Mouse (Mus musculus): ENCODE measurements around the gene Lrguk. TPM values are rescaled to one million over a fixed set of nuclear protein-coding genes. Genes with fewer than 3 reads are reported as not detected.

Gene Lrguk
- polyA plus RNA-seq, 1 experiment from 2014 or later = 1.6 TPM

DNA sequence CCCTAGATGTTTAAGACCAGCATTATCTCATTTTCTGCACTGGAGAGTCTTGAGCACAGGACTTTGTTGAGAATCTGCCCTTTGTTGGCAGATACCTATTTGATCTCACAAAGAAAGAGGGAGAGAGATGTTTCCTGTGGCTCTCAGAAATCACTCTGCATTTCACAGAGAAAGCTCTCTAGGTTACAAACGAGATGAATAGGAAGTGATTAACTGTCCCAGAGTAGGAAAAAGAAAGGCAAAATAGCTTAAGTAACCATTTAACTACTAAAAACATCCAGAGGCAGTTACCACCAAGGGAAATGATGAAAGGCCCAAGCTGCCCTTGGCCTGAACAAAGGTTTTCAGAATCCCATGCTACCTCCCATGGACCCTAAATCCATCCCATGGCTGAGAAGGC, 26.2 kb upstream of the Lrguk start:
- no peak overlapping the region for H3K9ac ChIP-seq (ENCODE audit: low read depth, low read length)
- no peaks in the 10 kb centered on the region for H3K36me3 ChIP-seq (ENCODE audit: control insufficient read depth, insufficient read depth, low read length)
- WGBS = 19% methylated on average over 1 of the region's 1 CpGs
- no peaks in the 10 kb centered on the region for H3K9me3 ChIP-seq (ENCODE audit: control insufficient read depth, low read length)
- DNase-seq (ENCODE audit: low spot score) (no peak), ATAC-seq (ENCODE audit: low read depth) (no peak)
- no peak overlapping the region for H3K4me3 ChIP-seq (ENCODE audit: low read depth, low read length)
- no peaks in the 10 kb centered on the region for H3K27me3 ChIP-seq (replicated peaks; ENCODE audit: control insufficient read depth, insufficient read depth, low read length)
- H3K4me2 ChIP-seq (ENCODE audit: low read depth, low read length) = no peak overlapping the region
- no peaks in the 10 kb centered on the region for H3K4me1 ChIP-seq (ENCODE audit: control insufficient read depth, insufficient read depth, low read length)
- no peak overlapping the region for H3K27ac ChIP-seq (replicated peaks; ENCODE audit: low read depth, low read length)

DNA sequence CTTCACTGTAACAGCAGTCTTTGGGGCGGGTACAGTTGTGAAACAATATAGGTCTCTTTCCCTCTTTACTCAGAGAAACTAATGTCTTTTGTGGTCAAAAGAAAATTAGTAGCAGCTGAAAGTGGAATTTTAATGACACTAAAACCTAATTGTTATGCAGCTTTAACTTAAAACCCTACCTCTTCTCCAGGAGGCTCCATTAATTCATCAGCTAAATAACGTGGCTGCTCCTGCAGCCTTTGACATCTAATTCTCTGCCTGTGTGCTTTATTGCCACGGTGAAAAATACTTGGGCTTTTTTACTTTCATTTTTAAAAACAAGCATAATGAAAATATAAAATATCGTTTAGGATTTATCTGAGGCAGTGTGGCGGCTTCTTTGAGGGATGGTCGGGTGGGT, 15.8 kb upstream of the Lrguk start:
- H3K27ac ChIP-seq (replicated peaks; ENCODE audit: low read depth, low read length) = no peak overlapping the region
- no peaks in the 10 kb centered on the region for H3K4me1 ChIP-seq (ENCODE audit: control insufficient read depth, insufficient read depth, low read length)
- ATAC-seq (ENCODE audit: low read depth) (no peak), DNase-seq (ENCODE audit: low spot score) (no peak)
- 0 out of 2 replicates have a peak, but pooled peaks cover 2% of the 10 kb centered on the region for H3K9me3 ChIP-seq (ENCODE audit: control insufficient read depth, low read length)
- WGBS = 50% methylated on average over 6 of the region's 6 CpGs
- H3K4me2 ChIP-seq (ENCODE audit: low read depth, low read length) = peak overlapping the region; percentile 2; the same call in 1 of the 2 replicates
- H3K36me3 ChIP-seq (ENCODE audit: control insufficient read depth, insufficient read depth, low read length) = no peaks in the 10 kb centered on the region
- H3K27me3 ChIP-seq (replicated peaks; ENCODE audit: control insufficient read depth, insufficient read depth, low read length) = no peaks in the 10 kb centered on the region
- no peak overlapping the region for H3K9ac ChIP-seq (ENCODE audit: low read depth, low read length)
- H3K4me3 ChIP-seq (ENCODE audit: low read depth, low read length) = no peak overlapping the region

DNA sequence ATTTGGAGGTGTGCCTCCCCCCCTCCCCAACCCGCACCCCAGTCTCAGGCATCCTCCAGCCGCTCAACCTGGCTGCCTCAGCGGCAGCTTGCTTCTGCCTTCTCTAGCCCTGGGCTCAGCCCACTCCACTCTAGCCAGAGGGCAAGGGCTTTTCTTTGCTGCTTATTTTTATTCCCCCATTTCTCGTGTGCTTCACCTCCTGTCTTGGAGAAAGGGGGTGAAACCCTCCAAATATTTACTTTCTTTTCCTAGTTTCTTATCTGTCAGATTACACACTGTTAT, 439 bp downstream of the Lrguk start:
- Histone ChIP-seq H3K4me2 (ENCODE audit: low read depth, low read length) (peak overlapping the region; percentile 82), H3K27me3 (replicated peaks; ENCODE audit: control insufficient read depth, insufficient read depth, low read length) (no peaks in the 10 kb centered on the region), H3K9me3 (ENCODE audit: control insufficient read depth, low read length) (no peaks in the 10 kb centered on the region), H3K9ac (ENCODE audit: low read depth, low read length) (peak overlapping the region; percentile 67), H3K4me3 (ENCODE audit: low read depth, low read length) (peak overlapping the region; percentile 56), H3K27ac (replicated peaks; ENCODE audit: low read depth, low read length) (no peak overlapping the region), H3K36me3 (ENCODE audit: control insufficient read depth, insufficient read depth, low read length) (no peaks in the 10 kb centered on the region), H3K4me1 (ENCODE audit: control insufficient read depth, insufficient read depth, low read length) (peaks cover 6% of the 10 kb centered on the region; the same call in 1 of the 2 replicates)
- DNase-seq (ENCODE audit: low spot score) (no peak), ATAC-seq (ENCODE audit: low read depth) (peak; percentile 73)
- 5% methylated on average over 3 of the region's 4 CpGs for WGBS

DNA sequence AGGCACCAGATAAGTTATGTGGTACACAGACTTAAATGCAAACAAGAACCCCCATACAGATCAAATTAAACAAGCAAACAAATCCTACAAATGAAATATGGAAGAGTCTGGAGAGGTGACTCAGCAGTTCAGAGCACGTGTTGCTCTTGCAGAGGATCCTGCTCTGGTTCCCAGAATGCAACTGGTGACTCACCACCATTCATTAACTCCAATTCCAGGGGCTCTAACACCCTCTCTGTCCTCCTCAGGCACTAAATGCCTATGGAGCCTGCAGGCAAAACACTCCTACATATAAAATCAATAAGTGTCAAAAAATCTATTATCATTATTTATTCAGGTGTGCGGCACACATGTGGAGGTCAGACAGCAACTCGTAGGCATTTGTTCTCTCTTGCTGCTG, 4.8 kb downstream of the Lrguk start:
- H3K9me3 ChIP-seq (ENCODE audit: control insufficient read depth, low read length) = no peaks in the 10 kb centered on the region
- no peaks in the 10 kb centered on the region for H3K36me3 ChIP-seq (ENCODE audit: control insufficient read depth, insufficient read depth, low read length)
- H3K9ac ChIP-seq (ENCODE audit: low read depth, low read length) = 0 out of 2 replicates have a peak overlapping the region, but pooled peaks have one; percentile 6
- H3K4me2 ChIP-seq (ENCODE audit: low read depth, low read length) = no peak overlapping the region
- no peak overlapping the region for H3K27ac ChIP-seq (replicated peaks; ENCODE audit: low read depth, low read length)
- DNase-seq (ENCODE audit: low spot score) = no peak
- no peak for ATAC-seq (ENCODE audit: low read depth)
- no peaks in the 10 kb centered on the region for H3K27me3 ChIP-seq (replicated peaks; ENCODE audit: control insufficient read depth, insufficient read depth, low read length)
- WGBS = 34% methylated on average over 3 of the region's 3 CpGs
- peaks cover 6% of the 10 kb centered on the region; the same call in 1 of the 2 replicates for H3K4me1 ChIP-seq (ENCODE audit: control insufficient read depth, insufficient read depth, low read length)
- no peak overlapping the region for H3K4me3 ChIP-seq (ENCODE audit: low read depth, low read length)

DNA sequence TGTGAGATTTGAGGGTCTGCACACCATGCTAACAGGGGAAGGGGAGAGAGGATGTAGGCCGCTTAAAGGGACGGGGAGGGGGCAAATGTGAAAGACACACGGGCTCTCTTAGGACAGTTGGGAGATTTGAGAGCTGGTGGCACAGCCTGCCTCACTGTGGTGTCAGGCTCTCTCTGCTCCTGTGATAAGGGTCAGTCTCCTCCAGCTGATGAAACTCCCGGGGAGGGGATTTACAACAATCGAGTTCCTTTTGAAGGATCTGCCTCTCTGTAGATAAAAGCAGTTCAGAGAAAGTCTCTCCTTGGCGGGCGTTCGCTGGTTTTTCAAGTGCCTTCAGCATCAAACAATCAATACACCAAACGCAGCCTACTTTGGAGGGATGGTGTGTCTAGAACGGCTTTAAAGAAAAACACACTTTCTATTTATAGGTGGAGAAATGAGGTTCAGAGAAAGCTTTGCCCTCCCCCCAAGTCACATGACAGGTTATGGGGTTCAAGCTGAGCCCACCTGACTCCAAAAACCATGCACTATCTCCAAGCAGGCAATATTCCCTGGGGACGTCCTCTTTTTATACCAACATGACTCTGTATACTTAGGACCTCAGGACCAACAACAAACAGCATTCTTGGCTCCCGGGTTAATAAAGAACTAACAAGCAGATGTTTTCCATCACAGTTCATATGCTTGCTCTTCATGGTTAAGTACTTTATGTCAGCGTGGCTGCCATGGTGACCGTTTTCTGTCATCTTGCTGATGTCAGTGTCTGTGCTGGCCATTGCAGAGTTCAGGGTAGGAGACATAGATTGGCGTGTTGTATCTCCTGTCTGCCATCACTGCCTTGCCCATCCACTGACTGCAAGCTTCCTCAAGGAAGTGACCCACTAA, 5.6 kb downstream of the Lrguk start:
- Histone ChIP-seq H3K36me3 (ENCODE audit: control insufficient read depth, insufficient read depth, low read length) (no peaks in the 10 kb centered on the region), H3K27me3 (replicated peaks; ENCODE audit: control insufficient read depth, insufficient read depth, low read length) (no peaks in the 10 kb centered on the region), H3K4me3 (ENCODE audit: low read depth, low read length) (no peak overlapping the region), H3K9me3 (ENCODE audit: control insufficient read depth, low read length) (no peaks in the 10 kb centered on the region), H3K4me1 (ENCODE audit: control insufficient read depth, insufficient read depth, low read length) (peaks cover 4% of the 10 kb centered on the region; the same call in 1 of the 2 replicates), H3K9ac (ENCODE audit: low read depth, low read length) (0 out of 2 replicates have a peak overlapping the region, but pooled peaks have one; percentile 6), H3K4me2 (ENCODE audit: low read depth, low read length) (no peak overlapping the region), H3K27ac (replicated peaks; ENCODE audit: low read depth, low read length) (no peak overlapping the region)
- 34% methylated on average over 15 of the region's 15 CpGs for WGBS
- DNase-seq (ENCODE audit: low spot score) = peak; percentile 47
- no peak for ATAC-seq (ENCODE audit: low read depth)

DNA sequence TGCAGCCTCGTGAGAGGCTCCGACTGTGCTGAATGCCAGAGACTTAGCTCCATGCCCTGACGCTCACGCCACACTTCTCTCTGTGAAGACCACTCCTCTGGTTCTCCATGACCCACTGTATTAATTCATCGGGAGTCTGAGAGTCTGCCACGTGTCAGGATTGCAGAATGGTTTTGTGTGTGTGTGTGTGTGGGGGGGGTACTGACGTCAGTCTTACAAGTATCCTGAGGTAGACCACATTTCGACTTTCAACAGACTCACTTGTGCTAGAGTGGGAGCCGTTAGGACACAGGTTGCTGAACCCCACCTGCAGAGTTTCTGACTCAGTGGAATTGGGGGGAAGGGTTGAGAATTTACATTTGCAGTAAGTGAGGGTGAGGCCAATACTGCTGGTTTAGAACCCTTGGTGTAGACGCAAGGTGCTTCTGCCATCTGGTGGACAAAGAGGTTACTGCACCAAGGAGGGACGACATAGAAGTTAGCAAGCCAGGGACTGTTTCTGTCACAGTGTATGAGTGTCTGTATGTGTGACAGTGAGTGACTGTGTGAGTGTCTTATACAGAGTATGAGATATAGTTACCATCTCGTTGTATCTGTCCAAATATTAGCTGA, 11.5 kb downstream of the Lrguk start:
- H3K27ac ChIP-seq (replicated peaks; ENCODE audit: low read depth, low read length) = no peak overlapping the region
- no peaks in the 10 kb centered on the region for H3K27me3 ChIP-seq (replicated peaks; ENCODE audit: control insufficient read depth, insufficient read depth, low read length)

DNA sequence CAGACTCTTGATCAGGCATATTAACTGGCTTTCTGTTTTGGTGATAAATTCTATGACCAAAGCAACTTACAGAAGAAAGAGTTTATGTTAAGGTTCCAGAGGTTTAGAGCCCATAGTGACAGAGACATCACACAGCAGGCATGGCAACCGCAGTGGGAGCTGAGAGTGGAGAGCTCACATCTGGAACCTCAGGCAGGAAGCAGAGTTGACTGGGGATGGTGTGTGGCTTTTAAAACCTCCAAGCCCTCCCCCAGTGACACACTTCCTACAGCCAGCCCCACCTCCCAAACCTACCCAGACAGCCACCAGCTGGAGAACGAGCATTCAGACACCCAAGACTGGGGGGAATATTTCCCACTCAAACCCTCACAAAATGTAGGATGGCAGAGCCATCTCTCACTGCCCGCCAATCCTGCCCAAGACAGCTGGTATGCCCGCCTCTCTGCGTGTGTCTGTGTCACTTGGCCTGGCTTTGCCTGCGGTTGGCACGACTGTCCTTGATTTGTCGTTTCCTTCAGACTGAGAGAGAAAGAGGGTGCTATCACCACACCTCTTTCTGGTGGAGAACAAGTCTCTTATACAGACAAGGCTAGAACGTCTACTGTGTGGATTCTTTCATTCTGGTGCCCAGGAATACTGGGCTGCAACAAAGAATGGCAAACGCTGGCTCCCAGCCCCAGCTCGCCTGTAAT, 12.5 kb downstream of the Lrguk start:
- DNase-seq (ENCODE audit: low spot score) (no peak), ATAC-seq (ENCODE audit: low read depth) (no peak)
- no peak overlapping the region for H3K9ac ChIP-seq (ENCODE audit: low read depth, low read length)
- H3K4me3 ChIP-seq (ENCODE audit: low read depth, low read length) = no peak overlapping the region
- H3K27ac ChIP-seq (replicated peaks; ENCODE audit: low read depth, low read length) = no peak overlapping the region
- no peaks in the 10 kb centered on the region for H3K4me1 ChIP-seq (ENCODE audit: control insufficient read depth, insufficient read depth, low read length)
- H3K27me3 ChIP-seq (replicated peaks; ENCODE audit: control insufficient read depth, insufficient read depth, low read length) = no peaks in the 10 kb centered on the region
- H3K9me3 ChIP-seq (ENCODE audit: control insufficient read depth, low read length) = no peaks in the 10 kb centered on the region
- no peaks in the 10 kb centered on the region for H3K36me3 ChIP-seq (ENCODE audit: control insufficient read depth, insufficient read depth, low read length)
- H3K4me2 ChIP-seq (ENCODE audit: low read depth, low read length) = no peak overlapping the region
- 84% methylated on average over 11 of the region's 11 CpGs for WGBS

More for the DNA sequence above, 11.5 kb downstream of the Lrguk start:
- ATAC-seq (ENCODE audit: low read depth) (peak; percentile 70; the same call in 1 of the 2 replicates), DNase-seq (ENCODE audit: low spot score) (peak; percentile 78)
- H3K4me3 ChIP-seq (ENCODE audit: low read depth, low read length) = no peak overlapping the region
- H3K9me3 ChIP-seq (ENCODE audit: control insufficient read depth, low read length) = no peaks in the 10 kb centered on the region
- no peak overlapping the region for H3K4me2 ChIP-seq (ENCODE audit: low read depth, low read length)
- H3K36me3 ChIP-seq (ENCODE audit: control insufficient read depth, insufficient read depth, low read length) = no peaks in the 10 kb centered on the region
- H3K4me1 ChIP-seq (ENCODE audit: control insufficient read depth, insufficient read depth, low read length) = no peaks in the 10 kb centered on the region
- WGBS = 47% methylated on average over 12 of the region's 12 CpGs
- no peak overlapping the region for H3K9ac ChIP-seq (ENCODE audit: low read depth, low read length)

DNA sequence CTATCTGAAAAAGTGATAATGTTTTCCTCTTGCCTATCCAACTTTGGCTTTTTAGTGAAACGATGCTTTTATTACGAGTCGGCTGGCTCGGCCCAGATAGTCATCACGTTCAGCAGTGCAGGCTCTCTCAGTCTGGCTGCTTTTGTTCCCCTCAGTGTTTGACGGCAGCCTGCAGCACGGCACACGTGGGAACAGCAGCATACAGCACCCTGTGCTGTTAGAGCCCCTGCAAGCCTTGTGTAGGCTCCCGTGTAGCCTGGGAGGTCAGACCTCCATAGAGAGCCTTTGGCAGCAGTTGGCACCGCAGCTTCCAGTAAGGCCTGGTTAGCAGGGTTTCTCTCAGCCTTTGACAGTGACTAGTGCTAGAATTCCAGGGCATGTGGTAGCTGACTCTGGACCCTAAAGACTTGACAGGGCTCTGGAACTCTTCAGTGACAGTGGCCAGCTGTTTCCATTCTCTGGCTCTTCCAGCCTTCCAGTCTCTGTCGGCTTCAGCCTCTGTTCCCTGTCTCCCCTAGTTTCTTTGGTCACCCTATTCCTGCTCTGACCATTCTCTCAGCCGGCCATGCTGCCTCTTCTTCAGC, 15.1 kb downstream of the Lrguk start:
- no peak overlapping the region for H3K27ac ChIP-seq (replicated peaks; ENCODE audit: low read depth, low read length)
- 79% methylated on average over 12 of the region's 12 CpGs for WGBS
- no peaks in the 10 kb centered on the region for H3K4me1 ChIP-seq (ENCODE audit: control insufficient read depth, insufficient read depth, low read length)
- no peak for ATAC-seq (ENCODE audit: low read depth)
- H3K4me3 ChIP-seq (ENCODE audit: low read depth, low read length) = no peak overlapping the region
- no peaks in the 10 kb centered on the region for H3K36me3 ChIP-seq (ENCODE audit: control insufficient read depth, insufficient read depth, low read length)
- no peak overlapping the region for H3K4me2 ChIP-seq (ENCODE audit: low read depth, low read length)
- H3K27me3 ChIP-seq (replicated peaks; ENCODE audit: control insufficient read depth, insufficient read depth, low read length) = no peaks in the 10 kb centered on the region
- no peak for DNase-seq (ENCODE audit: low spot score)
- H3K9ac ChIP-seq (ENCODE audit: low read depth, low read length) = no peak overlapping the region
- no peaks in the 10 kb centered on the region for H3K9me3 ChIP-seq (ENCODE audit: control insufficient read depth, low read length)
